Mouse (Mus musculus) forebrain, embryonic 13.5 days (tissue): Measurements from ENCODE around the gene Fam19a2. TPM values are rescaled to one million over a fixed set of nuclear protein-coding genes. Genes with fewer than 3 reads are reported as not detected.

ENCODE experiments used
- ATAC-seq: fragments of 200-750 bp; cut with Nextera tagmentation; 2 replicates; pipeline ENCODE4 v1.8.0; 2017
- H3K27ac ChIP-seq: fragments of 300-500 bp; sonication (generic); 2 replicates; pipeline ENCODE4 v1.5.1; 2015; ENCODE audit warnings: inconsistent platforms, mild to moderate bottlenecking, moderate library complexity
- H3K27me3 ChIP-seq: fragments of 300-500 bp; sonication (generic); 2 replicates; pipeline ENCODE4 v1.6.1; 2015; ENCODE audit warnings: mild to moderate bottlenecking, inconsistent platforms
- H3K36me3 ChIP-seq: fragments of 300-500 bp; sonication (generic); 2 replicates; pipeline ENCODE4 v1.6.1; 2015; ENCODE audit warnings: mild to moderate bottlenecking, inconsistent platforms; ENCODE audit not compliant: poor library complexity, severe bottlenecking
- H3K4me1 ChIP-seq: fragments of 300-500 bp; sonication (generic); 2 replicates; pipeline ENCODE4 v1.6.1; 2015; ENCODE audit warnings: inconsistent platforms
- H3K4me2 ChIP-seq: fragments of 300-500 bp; sonication (generic); 2 replicates; pipeline ENCODE4 v1.6.1; 2015; ENCODE audit warnings: inconsistent platforms, mild to moderate bottlenecking, moderate library complexity
- H3K4me3 ChIP-seq: fragments of 300-500 bp; sonication (generic); 2 replicates; pipeline ENCODE4 v1.5.1; 2015; ENCODE audit warnings: mild to moderate bottlenecking, inconsistent platforms
- H3K9ac ChIP-seq: fragments of 300-500 bp; sonication (generic); 2 replicates; pipeline ENCODE4 v1.6.1; 2015; ENCODE audit warnings: mild to moderate bottlenecking, inconsistent platforms
- H3K9me3 ChIP-seq: fragments of 300-500 bp; sonication (generic); replicated peaks from 2 replicates; pipeline ENCODE4 v1.6.1; 2016; ENCODE audit warnings: inconsistent platforms
- WGBS: fragments of 180-500 bp; shearing (Covaris S2); methylation state at CpG from one replicate; pipeline ENCODE4 v1.1.7; 2015; 5-methylcytosine and 5-hydroxymethylcytosine counted together
- polyA plus RNA-seq: library from polyadenylated mRNA; unstranded; fragments of >200 nt; fragmentation: Nextera tagmentation; extraction: Ambion mirVana; gene quantifications from 2 replicates; pipeline ENCODE4 v1.2.1, GENCODE M21; 2015

Fam19a2 gene
- 10.9 and 18.1 TPM in 2 replicates for polyA plus RNA-seq

- WGBS, result 1% methylated on average over 12 of the region's 12 CpGs
- Histone ChIP-seq H3K9me3 (no peaks in the 10 kb centered on the region), H3K36me3 (no peaks in the 10 kb centered on the region), H3K27ac (peak within 1 kb of the TSS; percentile 25), H3K27me3 (peaks cover 19% of the 10 kb centered on the region), H3K4me1 (peaks cover 16% of the 10 kb centered on the region), H3K4me3 (peak within 1 kb of the TSS; percentile 59), H3K9ac (peak within 1 kb of the TSS; percentile 77), H3K4me2 (peak within 1 kb of the TSS; percentile 96)
- ATAC-seq, result peak; percentile 64
Observed at GRCm38 (mm10) chr10:123263876-123264309, at the start of gene Fam19a2. TSS of gene Fam19a2 (plus strand) at chr10:123263996.

GRCm38 (mm10) chr10:123222785-123223184, 41.0 kb upstream of the Fam19a2 start:
- no peaks in the 10 kb centered on the region for H3K9me3 ChIP-seq
- no peak overlapping the region for H3K27ac ChIP-seq
- no peaks in the 10 kb centered on the region for H3K4me1 ChIP-seq
- WGBS, result 92% methylated on average over 5 of the region's 5 CpGs
- H3K4me2 ChIP-seq, result no peak overlapping the region
- no peak overlapping the region for H3K4me3 ChIP-seq
- no peaks in the 10 kb centered on the region for H3K36me3 ChIP-seq
- H3K9ac ChIP-seq, result no peak overlapping the region
- no peak for ATAC-seq
- no peaks in the 10 kb centered on the region for H3K27me3 ChIP-seq

- H3K4me3 ChIP-seq, result no peak overlapping the region
- WGBS, result 92% methylated on average over 5 of the region's 5 CpGs
- no peak overlapping the region for H3K27ac ChIP-seq
- no peak overlapping the region for H3K9ac ChIP-seq
- no peak overlapping the region for H3K4me2 ChIP-seq
- no peak for ATAC-seq
- H3K9me3 ChIP-seq, result no peaks in the 10 kb centered on the region
- H3K36me3 ChIP-seq, result no peaks in the 10 kb centered on the region
- no peaks in the 10 kb centered on the region for H3K4me1 ChIP-seq
- H3K27me3 ChIP-seq, result no peaks in the 10 kb centered on the region
Observed at GRCm38 (mm10) chr10:123229420-123229819, 34.4 kb upstream of the Fam19a2 start.

DNA sequence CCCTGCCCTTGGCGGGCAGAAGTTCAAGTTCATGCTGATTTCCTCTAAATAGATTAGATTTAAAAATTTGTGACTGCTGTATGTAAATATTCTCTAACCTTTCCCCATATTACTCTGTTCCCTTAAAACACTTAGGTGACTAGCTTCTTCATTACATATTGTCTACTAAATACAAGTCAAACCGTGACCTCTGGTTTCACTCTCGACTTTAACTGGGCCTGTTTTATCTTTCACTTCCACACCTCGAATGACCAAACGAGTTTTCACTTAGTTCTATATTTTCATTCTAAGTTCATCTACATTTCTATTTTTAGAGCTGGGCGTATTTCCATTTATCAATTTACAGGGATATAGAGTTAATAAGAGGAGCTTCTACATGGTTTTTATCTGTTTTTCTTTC, 15.7 kb upstream of the Fam19a2 start:
- whole genome bisulfite sequencing, result 88% methylated on average over 6 of the region's 6 CpGs
- ATAC-seq, result no peak
- H3K9ac ChIP-seq, result no peak overlapping the region
- H3K9me3 ChIP-seq, result no peaks in the 10 kb centered on the region
- H3K36me3 ChIP-seq, result no peaks in the 10 kb centered on the region
- H3K27ac ChIP-seq, result no peak overlapping the region
- no peak overlapping the region for H3K4me2 ChIP-seq
- H3K4me1 ChIP-seq, result no peaks in the 10 kb centered on the region
- no peaks in the 10 kb centered on the region for H3K27me3 ChIP-seq
- no peak overlapping the region for H3K4me3 ChIP-seq

GRCm38 (mm10) chr10:123251904-123252303, 11.9 kb upstream of the Fam19a2 start:
- H3K27ac ChIP-seq, result no peak overlapping the region
- ATAC-seq, result no peak
- no peak overlapping the region for H3K9ac ChIP-seq
- no peaks in the 10 kb centered on the region for H3K4me1 ChIP-seq
- H3K4me3 ChIP-seq, result no peak overlapping the region
- H3K9me3 ChIP-seq, result no peaks in the 10 kb centered on the region; the same call in 1 of the 2 replicates
- WGBS, result 90% methylated on average over 9 of the region's 9 CpGs
- H3K27me3 ChIP-seq, result no peaks in the 10 kb centered on the region
- no peak overlapping the region for H3K4me2 ChIP-seq
- H3K36me3 ChIP-seq, result no peaks in the 10 kb centered on the region

DNA sequence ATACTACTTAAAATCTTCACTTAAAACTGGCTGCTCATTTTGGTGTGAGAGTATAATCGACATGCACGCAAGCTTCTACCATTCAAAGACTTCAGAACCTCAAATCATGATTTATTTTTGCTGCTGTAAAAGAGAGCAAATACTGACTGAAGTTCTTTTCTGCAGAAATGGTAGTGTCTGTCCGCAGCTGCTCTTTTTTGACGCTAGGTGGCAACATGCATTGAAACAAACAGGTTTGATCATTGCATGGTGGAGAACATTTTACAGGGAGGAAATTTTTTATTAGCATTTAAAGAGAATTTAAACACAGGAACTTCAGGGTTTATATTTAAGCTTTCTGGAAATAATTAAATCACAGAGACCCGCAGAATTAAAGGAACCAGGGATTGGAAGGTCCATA, 9.5 kb upstream of the Fam19a2 start:
- ATAC-seq, result no peak

GRCm38 (mm10) chr10:123255674-123256348, 8.0 kb upstream of the Fam19a2 start:
- Histone ChIP-seq H3K27ac (no peak overlapping the region), H3K4me3 (no peak overlapping the region), H3K9me3 (no peaks in the 10 kb centered on the region; the same call in 1 of the 2 replicates), H3K36me3 (no peaks in the 10 kb centered on the region), H3K4me2 (no peak overlapping the region), H3K4me1 (no peaks in the 10 kb centered on the region), H3K27me3 (no peaks in the 10 kb centered on the region), H3K9ac (no peak overlapping the region)
- WGBS, result 84% methylated on average over 7 of the region's 7 CpGs
- no peak for ATAC-seq

More for the DNA sequence above, 9.5 kb upstream of the Fam19a2 start:
- no peak overlapping the region for H3K27ac ChIP-seq
- no peak overlapping the region for H3K4me2 ChIP-seq
- no peaks in the 10 kb centered on the region for H3K27me3 ChIP-seq
- WGBS, result 36% methylated on average over 5 of the region's 5 CpGs
- no peaks in the 10 kb centered on the region for H3K4me1 ChIP-seq
- no peaks in the 10 kb centered on the region; the same call in 1 of the 2 replicates for H3K9me3 ChIP-seq
- no peak overlapping the region for H3K9ac ChIP-seq
- no peak overlapping the region for H3K4me3 ChIP-seq
- no peaks in the 10 kb centered on the region for H3K36me3 ChIP-seq

DNA sequence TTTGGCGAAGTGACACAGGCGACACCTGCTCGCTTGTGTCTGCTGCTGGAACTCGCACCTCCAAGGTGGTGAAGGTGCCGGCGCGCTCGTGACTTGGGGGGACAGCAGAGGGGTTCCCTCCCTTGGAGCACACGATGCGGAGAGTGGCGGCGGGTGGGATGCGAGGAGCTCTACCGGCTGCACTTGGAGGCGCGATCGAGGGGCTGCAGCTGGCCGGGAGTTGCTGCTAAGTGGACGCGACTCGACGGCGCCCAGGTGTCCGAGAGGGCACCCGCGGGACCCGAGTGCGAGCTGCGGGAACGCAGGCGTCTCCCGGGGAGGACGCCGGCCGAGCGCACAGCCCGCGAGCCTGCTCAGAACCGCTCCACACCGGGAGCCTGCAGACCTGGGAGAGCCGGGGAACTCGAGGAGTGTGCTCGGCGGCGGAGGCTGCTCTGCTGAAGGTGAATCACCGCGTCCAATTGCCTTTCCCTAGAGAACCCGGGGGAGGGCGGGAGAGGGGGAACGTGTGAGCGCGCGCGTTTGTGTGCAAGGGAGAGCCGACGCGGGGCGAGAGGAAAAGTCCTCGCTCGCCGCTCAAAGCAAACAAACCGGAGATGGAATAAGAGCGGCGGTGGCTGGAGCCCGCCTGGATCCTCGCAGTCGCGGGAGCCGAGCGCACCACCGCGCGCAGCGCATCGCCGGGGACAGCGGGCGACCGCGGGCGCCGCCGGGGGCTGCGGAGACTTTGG, 830 bp downstream of the Fam19a2 start:
- 0% methylated on average over 84 of the region's 84 CpGs for WGBS
- Histone ChIP-seq H3K27ac (peak overlapping the region; percentile 25), H3K27me3 (peaks cover 19% of the 10 kb centered on the region), H3K4me1 (peaks cover 16% of the 10 kb centered on the region), H3K36me3 (no peaks in the 10 kb centered on the region), H3K9me3 (no peaks in the 10 kb centered on the region), H3K4me3 (peak overlapping the region; percentile 59), H3K9ac (peak overlapping the region; percentile 77), H3K4me2 (peak overlapping the region; percentile 96)
- ATAC-seq, result peak; percentile 78

DNA sequence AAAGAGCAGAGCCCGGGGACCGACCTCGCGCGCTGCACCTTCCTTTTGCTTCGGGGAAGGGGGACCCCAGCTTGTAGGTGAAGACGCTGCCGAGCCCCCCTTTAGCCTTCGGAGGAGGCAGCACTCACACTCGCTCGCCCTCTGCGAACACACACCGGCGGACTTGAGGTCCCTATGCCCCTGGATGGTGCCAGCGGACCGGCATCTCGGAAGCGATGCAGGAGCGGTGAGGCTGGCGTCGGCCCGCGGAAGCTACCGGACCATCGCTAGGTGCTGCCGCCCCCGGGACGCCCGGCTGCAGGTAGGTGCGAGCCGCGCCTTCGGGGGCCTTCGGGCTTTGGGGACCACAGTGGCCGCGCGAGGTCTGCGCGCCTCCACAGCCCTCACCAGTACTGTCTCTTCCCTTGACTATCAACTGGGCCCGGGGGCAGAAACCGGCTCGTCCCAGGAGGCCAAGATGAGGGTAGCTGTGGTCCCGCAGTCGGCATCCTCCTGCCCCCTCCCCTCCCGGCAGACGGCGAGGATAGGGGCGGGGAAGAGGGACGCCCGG, 1.5 kb downstream of the Fam19a2 start:
- peak overlapping the region; percentile 96 for H3K4me2 ChIP-seq
- H3K27me3 ChIP-seq, result peaks cover 19% of the 10 kb centered on the region
- no peaks in the 10 kb centered on the region for H3K36me3 ChIP-seq
- H3K9ac ChIP-seq, result peak overlapping the region; percentile 77
- peak overlapping the region; percentile 59 for H3K4me3 ChIP-seq
- H3K27ac ChIP-seq, result no peak overlapping the region
- ATAC-seq, result peak; percentile 41
- H3K4me1 ChIP-seq, result peaks cover 16% of the 10 kb centered on the region
- under 1% methylated on average over 47 of the region's 50 CpGs for WGBS
- H3K9me3 ChIP-seq, result no peaks in the 10 kb centered on the region

DNA sequence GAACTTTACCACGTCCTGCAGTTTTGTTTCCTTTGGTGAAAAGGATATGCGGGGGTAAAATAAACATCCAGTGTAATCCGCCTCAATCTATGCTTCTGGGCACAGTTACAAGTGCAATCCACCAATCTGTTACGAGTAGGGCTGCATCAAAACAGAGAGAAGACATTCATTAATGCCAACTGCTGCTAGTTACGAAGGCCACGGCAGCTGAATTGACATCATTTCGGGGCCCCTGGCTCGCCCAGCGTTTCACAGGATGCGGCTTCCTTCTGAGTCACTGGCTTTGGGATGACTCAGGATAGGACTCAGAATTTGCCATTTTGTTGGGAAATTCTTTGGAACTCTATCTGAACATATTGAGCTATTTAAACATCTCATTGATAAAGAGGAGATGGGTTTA, 4.8 kb downstream of the Fam19a2 start:
- no peak overlapping the region for H3K4me2 ChIP-seq
- 60% methylated on average over 10 of the region's 10 CpGs for WGBS

DNA sequence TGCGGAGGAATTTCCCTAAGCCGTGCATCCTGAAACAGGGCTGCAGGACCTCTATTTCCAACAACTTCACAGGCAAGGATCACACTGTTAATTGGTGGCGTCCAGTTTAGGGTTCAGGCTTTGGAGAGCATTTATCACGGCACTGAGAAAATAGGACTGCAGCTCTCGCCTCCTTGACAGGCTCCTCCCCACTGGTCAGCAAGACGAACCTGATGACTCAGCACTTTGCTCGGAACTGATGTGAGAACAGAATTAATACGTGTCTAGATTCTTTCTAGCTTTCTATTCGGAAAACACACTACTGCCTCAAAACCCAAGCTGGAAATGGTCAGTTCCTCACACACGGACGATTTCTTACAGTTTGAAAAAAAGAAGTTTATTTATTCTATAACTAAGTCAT, 10.8 kb downstream of the Fam19a2 start:
- no peak overlapping the region for H3K4me2 ChIP-seq
- ATAC-seq, result no peak
- H3K27me3 ChIP-seq, result no peaks in the 10 kb centered on the region
- no peak overlapping the region for H3K9ac ChIP-seq
- WGBS, result 81% methylated on average over 11 of the region's 11 CpGs
- no peaks in the 10 kb centered on the region for H3K9me3 ChIP-seq
- H3K36me3 ChIP-seq, result no peaks in the 10 kb centered on the region
- H3K4me1 ChIP-seq, result no peaks in the 10 kb centered on the region
- no peak overlapping the region for H3K27ac ChIP-seq
- H3K4me3 ChIP-seq, result no peak overlapping the region

More for the DNA sequence above, 4.8 kb downstream of the Fam19a2 start:
- no peak overlapping the region for H3K27ac ChIP-seq
- H3K9me3 ChIP-seq, result no peaks in the 10 kb centered on the region
- no peak overlapping the region for H3K9ac ChIP-seq
- H3K4me1 ChIP-seq, result peaks cover 16% of the 10 kb centered on the region
- H3K36me3 ChIP-seq, result no peaks in the 10 kb centered on the region
- no peak overlapping the region for H3K4me3 ChIP-seq
- peaks cover 19% of the 10 kb centered on the region for H3K27me3 ChIP-seq
- no peak for ATAC-seq

DNA sequence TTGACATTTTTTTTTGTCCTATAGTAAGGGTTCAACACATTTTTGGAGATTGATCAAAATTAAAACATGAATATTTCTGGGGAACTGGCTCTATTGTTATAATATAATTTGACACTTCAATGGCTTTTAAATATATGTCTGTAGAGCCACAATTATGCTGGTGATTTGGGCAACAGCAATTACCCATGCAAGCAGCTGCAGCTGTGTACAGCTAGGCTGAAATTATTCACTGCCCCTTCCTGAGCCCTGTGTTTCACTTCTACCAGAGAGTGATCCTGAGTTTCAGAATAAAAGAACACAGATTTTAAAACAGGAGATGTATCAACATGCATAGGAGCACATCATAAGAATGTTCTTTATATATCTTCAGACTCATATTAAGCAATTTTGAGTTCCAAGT, 43.5 kb downstream of the Fam19a2 start:
- Histone ChIP-seq H3K4me1 (no peaks in the 10 kb centered on the region), H3K9ac (no peak overlapping the region), H3K36me3 (no peaks in the 10 kb centered on the region), H3K4me3 (no peak overlapping the region), H3K27me3 (no peaks in the 10 kb centered on the region), H3K27ac (no peak overlapping the region), H3K4me2 (no peak overlapping the region), H3K9me3 (no peaks in the 10 kb centered on the region)
- ATAC-seq, result peak; percentile 70; the same call in 1 of the 2 replicates
